Mouse (Mus musculus): Measurements from ENCODE around the gene Ehd3. TPM values are rescaled to one million over a fixed set of nuclear protein-coding genes. Genes with fewer than 3 reads are reported as not detected.
A peak's percentile ranks its signal among the peaks of the same experiment; 100 is the strongest.

Ehd3 gene
- total RNA-seq, 2 experiments from 2014 or later, result 73.5 to 89.4 TPM

DNA sequence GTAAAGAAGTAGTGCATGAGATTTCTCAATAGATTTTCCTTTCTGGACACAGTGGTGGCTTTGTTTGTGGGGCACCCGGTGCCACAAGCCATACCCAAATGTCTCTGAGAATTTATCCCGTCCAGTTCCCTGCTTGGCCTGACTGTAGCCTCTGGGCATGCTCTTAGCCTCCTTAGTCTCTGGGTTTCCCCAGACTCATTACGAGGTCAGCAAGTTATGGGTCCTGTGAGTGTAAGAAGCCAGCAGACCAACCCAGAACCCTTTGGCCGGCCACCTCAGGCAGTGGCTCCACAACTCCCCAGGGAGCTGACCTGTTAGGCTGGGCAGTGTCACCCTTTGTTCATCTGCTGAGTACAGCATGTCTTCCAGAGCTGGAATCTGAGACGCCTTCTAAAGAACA lies 7.6 kb downstream of the Ehd3 start:
- TF ChIP-seq CTCF (IDR thresholded peaks at IDR 0.05), result no peak
- no peak for DNase-seq (ENCODE audit: extremely low spot score in 1 of 2, low spot score in 2 of 2)
- Histone ChIP-seq H3K27ac (peak overlapping the region; percentile 32; the same call in 1 of the 2 replicates), H3K4me3 (no peak overlapping the region)
- intact Hi-C loops (cut with DNase I), result no loop called here

DNA sequence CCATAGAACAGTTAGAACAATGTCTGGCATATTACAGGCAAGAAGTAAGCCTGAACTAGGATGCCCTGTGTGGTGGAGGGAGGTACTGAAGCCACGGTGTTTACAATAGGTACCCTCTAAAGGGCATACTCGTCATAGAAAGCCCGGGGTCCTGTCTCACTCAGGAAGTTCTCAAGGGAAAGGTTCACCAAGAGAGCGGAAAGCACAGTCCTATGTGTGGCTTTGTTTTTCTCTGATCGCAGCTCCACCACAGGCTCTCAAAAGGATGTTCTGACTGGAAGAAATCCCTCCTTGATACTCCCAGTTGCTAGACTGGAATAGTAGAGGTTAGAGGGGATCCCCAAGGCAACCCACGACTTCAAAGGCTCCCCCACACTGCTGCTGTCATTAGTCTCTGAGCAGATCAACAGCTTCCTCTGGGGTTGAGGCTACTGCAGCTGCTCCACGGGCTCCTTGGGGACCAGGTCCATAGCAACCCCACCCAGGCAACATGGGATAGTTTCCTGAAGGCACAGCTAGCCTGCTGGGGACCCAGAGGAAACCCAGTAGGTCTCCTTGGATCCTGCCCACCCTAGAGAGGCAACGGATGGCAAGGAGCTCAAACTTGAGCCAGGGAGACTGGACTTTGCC lies 9.2 kb downstream of the Ehd3 start:
- intact Hi-C loops (cut with DNase I), result no loop called here
- no peak; the same call in 1 of the 2 replicates for TF ChIP-seq CTCF (IDR thresholded peaks at IDR 0.05)
- H3K4me3 ChIP-seq, result no peak overlapping the region
- no peak overlapping the region; the same call in 1 of the 2 replicates for H3K27ac ChIP-seq
- DNase-seq (ENCODE audit: extremely low spot score in 1 of 2, low spot score in 2 of 2), result no peak

- no peak for DNase-seq (ENCODE audit: extremely low spot score in 1 of 2, low spot score in 2 of 2)
- Histone ChIP-seq H3K27ac (no peak overlapping the region), H3K4me3 (no peak overlapping the region)
- intact Hi-C loops (cut with DNase I), result no loop called here
- TF ChIP-seq CTCF (IDR thresholded peaks at IDR 0.05), result no peak
These were observed 10.7 kb downstream of the Ehd3 start for GRCm38 (mm10) chr17:73814500-73815190.

DNA sequence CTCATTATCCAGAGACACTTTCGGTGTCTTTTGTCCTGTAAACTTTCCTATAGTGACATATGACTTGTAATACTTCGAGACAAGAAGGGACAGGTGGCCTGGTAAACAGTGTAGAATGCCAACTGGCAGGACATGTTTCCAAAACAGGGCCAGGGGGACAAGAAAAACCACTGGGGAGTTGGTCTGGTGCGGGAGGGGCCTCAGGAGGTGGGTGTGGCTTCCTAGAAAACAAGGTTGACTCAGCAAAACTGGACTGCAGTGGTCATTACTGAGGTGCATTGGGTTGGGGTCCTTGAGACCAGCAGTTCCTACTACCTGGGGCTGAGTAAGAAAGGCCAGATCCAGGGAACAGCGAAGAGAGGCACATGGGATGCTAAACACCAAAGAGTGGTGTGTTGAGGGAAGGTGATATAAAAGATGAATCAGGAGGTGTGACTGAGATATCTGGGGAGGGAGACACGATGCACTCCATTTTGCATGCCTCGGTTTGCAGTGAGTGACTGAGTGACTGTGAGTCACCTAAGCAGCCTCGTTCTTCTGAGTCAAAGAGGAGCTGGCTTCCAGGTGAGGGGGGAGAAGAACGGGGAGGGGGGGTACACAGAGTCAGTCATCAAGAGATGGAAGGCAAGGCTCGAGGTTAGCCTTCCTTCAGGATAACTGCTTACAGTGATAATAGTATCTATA lies 13.9 kb downstream of the Ehd3 start:
- TF ChIP-seq CTCF (IDR thresholded peaks at IDR 0.05), result no peak
- intact Hi-C loops (cut with DNase I), result no loop called here
- Histone ChIP-seq H3K4me3 (no peak overlapping the region), H3K27ac (no peak overlapping the region)
- DNase-seq (ENCODE audit: extremely low spot score in 1 of 2, low spot score in 2 of 2), result no peak

GRCm38 (mm10) chr17:73818936-73819335 lies 15.0 kb downstream of the Ehd3 start:
- intact Hi-C loops (cut with DNase I), result no loop called here
- no peak for TF ChIP-seq CTCF (IDR thresholded peaks at IDR 0.05)
- DNase-seq (ENCODE audit: extremely low spot score in 1 of 2, low spot score in 2 of 2), result no peak
- no peak overlapping the region for H3K4me3 ChIP-seq
- H3K27ac ChIP-seq, result no peak overlapping the region

DNA sequence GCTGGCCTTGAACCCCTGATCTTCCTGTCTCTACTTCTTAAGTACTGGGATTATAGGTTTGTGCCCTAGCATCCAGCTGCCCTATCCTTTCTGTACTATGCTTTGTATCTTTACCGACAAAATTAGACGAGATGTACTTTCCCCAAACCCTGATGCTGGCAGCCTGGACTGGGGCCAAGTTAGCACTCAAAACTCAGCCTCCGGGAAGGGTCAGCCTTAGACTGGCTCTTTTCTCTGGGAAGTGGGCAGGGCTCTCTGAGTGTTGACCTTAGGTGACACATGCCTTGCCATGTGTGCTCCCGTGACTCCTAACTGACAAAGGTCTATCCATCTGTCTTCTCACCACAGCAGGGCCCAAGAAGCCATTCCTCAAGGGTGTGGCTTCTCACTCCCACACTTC lies 16.8 kb downstream of the Ehd3 start:
- DNase-seq (ENCODE audit: extremely low spot score in 1 of 2, low spot score in 2 of 2), result no peak
- H3K4me3 ChIP-seq, result no peak overlapping the region
- TF ChIP-seq CTCF (IDR thresholded peaks at IDR 0.05), result no peak
- intact Hi-C loops (cut with DNase I), result no loop called here
- no peak overlapping the region for H3K27ac ChIP-seq

GRCm38 (mm10) chr17:73822255-73822654 lies 18.3 kb downstream of the Ehd3 start:
- peak in 1 of 2 experiments; percentile 32 for DNase-seq (ENCODE audit: extremely low spot score in 1 of 2, low spot score in 2 of 2)
- intact Hi-C loops (cut with DNase I), result no loop called here
- no peak for TF ChIP-seq CTCF (IDR thresholded peaks at IDR 0.05)
- H3K4me3 ChIP-seq, result no peak overlapping the region
- peak overlapping the region; percentile 49 for H3K27ac ChIP-seq

- H3K27ac ChIP-seq, result no peak overlapping the region
- DNase-seq (ENCODE audit: extremely low spot score in 1 of 2, low spot score in 2 of 2), result no peak
- intact Hi-C loops (cut with DNase I), result no loop called here
These were observed 19.4 kb downstream of the Ehd3 start for GRCm38 (mm10) chr17:73823121-73824021.

GRCm38 (mm10) chr17:73824022-73824340 lies 20.0 kb downstream of the Ehd3 start:
- DNase-seq (ENCODE audit: extremely low spot score in 1 of 2, low spot score in 2 of 2), result no peak
- TF ChIP-seq CTCF (IDR thresholded peaks at IDR 0.05), result no peak
- Histone ChIP-seq H3K27ac (no peak overlapping the region), H3K4me3 (no peak overlapping the region)
- intact Hi-C loops (cut with DNase I), result no loop called here

More at GRCm38 (mm10) chr17:73823121-73824021, 19.4 kb downstream of the Ehd3 start:
- no peak; the same call in 1 of the 2 replicates for TF ChIP-seq CTCF (IDR thresholded peaks at IDR 0.05)
- no peak overlapping the region for H3K4me3 ChIP-seq

- no peak for TF ChIP-seq CTCF (IDR thresholded peaks at IDR 0.05)
- intact Hi-C loops (cut with DNase I), result no loop called here
- Histone ChIP-seq H3K27ac (no peak overlapping the region), H3K4me3 (no peak overlapping the region)
- DNase-seq (ENCODE audit: extremely low spot score in 1 of 2, low spot score in 2 of 2), result no peak
These were observed 22.2 kb downstream of the Ehd3 start for GRCm38 (mm10) chr17:73826106-73826505.

DNA sequence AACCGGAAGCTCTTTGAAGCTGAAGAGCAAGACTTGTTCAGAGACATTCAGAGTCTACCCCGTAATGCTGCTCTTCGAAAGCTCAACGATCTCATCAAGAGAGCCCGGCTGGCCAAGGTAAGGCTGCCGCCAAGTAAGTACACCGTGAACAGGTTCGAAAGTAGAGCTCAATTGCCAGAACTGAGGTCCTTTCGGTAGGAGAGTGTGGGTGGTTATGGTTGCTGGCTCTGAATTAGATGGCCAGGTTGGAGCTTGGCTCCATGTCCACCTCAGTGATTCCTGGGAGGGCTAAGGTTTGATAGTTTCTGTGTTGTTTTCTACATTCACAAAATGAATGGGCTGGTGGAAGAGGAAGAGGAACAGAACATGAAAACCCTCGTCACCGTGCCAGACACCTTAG lies 23.5 kb downstream of the Ehd3 start:
- intact Hi-C loops (cut with DNase I), result no loop called here
- Histone ChIP-seq H3K27ac (no peak overlapping the region), H3K4me3 (no peak overlapping the region)
- DNase-seq (ENCODE audit: extremely low spot score in 1 of 2, low spot score in 2 of 2), result no peak
- TF ChIP-seq CTCF (IDR thresholded peaks at IDR 0.05), result no peak
